Mouse (Mus musculus) macrophage (primary cell): ENCODE results near the gene Rnf166. TPM values are rescaled to one million over a fixed set of nuclear protein-coding genes. Genes with fewer than 3 reads are reported as not detected.
A peak's percentile ranks its signal among the peaks of the same experiment; 100 is the strongest.

ENCODE experiments used
- H3K27ac ChIP-seq: fragments of 350-480 bp; formaldehyde crosslinking; 2 replicates; pipeline ENCODE4 v1.9.0; 2021
- H3K36me3 ChIP-seq: fragments of 350-480 bp; formaldehyde crosslinking; 2 replicates; pipeline ENCODE4 v1.9.0; 2021; ENCODE audit errors: inconsistent target
- H3K4me3 ChIP-seq: fragments of 350-480 bp; formaldehyde crosslinking; 2 replicates; pipeline ENCODE4 v1.9.0; 2021; ENCODE audit errors: inconsistent target
- H3K79me2 ChIP-seq: fragments of 350-480 bp; formaldehyde crosslinking; 2 replicates; pipeline ENCODE4 v1.9.0; 2021; ENCODE audit errors: inconsistent target
- WGBS: methylation state at CpG from one replicate; pipeline ENCODE4 v1.1.7; 2026; ENCODE audit warnings: inconsistent platforms; ENCODE audit not compliant: missing documents; 5-methylcytosine and 5-hydroxymethylcytosine counted together
- polyA plus RNA-seq: library from polyadenylated mRNA; stranded (reverse); fragments of 250-400 nt; gene quantifications from 3 replicates; pipeline ENCODE4 v1.2.4, GENCODE M21; 2018; ENCODE audit warnings: inconsistent platforms

The Rnf166 gene
- polyA plus RNA-seq, 1 experiment from 2014 or later = 108 TPM

GRCm38 (mm10) chr8:122460524-122461472, 15.1 kb downstream of the Rnf166 start, which contains the start of gene Snai3:
Snai3 (minus strand) TSS chr8:122460733.
- Histone ChIP-seq H3K36me3 (0 out of 2 replicates have a peak, but pooled peaks cover 2% of the 10 kb centered on the region), H3K4me3 (no peak within 1 kb of the TSS), H3K79me2 (no peaks in the 10 kb centered on the region), H3K27ac (no peak within 1 kb of the TSS)
- WGBS = 8% methylated on average over 41 of the region's 56 CpGs

DNA sequence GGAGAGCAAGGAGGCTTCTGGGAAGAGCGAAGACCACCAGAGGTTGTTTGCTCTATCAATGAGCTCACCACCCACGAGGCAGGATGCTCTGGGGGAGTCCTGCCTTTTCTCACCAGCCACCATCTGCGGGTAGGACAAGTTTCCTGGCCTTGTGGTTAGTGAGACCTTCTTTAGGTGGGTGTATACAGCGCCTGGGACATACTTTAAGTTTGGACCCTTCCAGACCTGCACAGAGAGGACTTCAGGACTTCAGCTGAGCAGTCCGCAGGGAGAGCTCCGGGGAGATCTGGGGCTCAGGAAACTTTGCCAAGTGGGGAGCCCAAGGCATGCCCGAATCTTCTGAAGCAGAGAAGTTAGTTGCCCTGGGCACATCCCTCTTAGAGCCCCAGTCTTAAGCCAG, 15.9 kb downstream of the Rnf166 start:
- H3K79me2 ChIP-seq = no peaks in the 10 kb centered on the region
- no peaks in the 10 kb centered on the region for H3K36me3 ChIP-seq
- 38% methylated on average over 7 of the region's 7 CpGs for WGBS
- H3K27ac ChIP-seq = no peak overlapping the region
- no peak overlapping the region for H3K4me3 ChIP-seq

DNA sequence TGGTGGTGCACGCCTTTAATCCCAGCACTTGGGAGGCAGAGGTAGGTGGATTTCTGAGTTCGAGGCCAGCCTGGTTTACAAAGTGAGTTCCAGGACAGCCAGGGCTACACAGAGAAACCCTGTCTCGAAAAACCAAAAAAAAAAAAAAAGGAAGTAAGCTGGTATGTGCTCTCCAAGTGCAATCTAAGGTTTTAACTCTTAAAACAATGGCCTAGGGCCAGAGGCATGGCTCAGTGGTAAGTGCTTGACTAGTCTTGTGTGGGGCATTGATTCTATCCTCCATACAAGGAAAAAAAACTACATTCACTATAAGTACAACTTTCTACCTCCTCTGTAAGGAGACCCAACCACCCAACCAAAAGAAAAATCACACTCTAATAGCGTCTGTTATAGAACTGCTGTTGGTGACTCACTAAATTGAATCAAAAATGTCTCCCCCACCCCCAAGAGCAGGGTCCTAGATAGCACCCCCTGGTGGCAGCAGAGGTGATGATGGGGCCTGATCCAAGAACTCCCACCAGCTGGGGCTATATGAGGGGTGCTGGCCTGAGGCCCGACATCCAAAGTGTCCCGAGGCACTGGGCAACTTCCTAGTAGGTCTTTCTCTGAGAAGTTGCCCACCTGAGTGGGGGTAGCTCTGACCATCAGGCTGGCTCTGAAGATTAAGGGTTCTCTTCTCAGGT, 16.5 kb downstream of the Rnf166 start:
- H3K36me3 ChIP-seq = no peaks in the 10 kb centered on the region
- H3K4me3 ChIP-seq = no peak overlapping the region
- WGBS = 49% methylated on average over 6 of the region's 6 CpGs
- H3K27ac ChIP-seq = no peak overlapping the region
- no peaks in the 10 kb centered on the region for H3K79me2 ChIP-seq

DNA sequence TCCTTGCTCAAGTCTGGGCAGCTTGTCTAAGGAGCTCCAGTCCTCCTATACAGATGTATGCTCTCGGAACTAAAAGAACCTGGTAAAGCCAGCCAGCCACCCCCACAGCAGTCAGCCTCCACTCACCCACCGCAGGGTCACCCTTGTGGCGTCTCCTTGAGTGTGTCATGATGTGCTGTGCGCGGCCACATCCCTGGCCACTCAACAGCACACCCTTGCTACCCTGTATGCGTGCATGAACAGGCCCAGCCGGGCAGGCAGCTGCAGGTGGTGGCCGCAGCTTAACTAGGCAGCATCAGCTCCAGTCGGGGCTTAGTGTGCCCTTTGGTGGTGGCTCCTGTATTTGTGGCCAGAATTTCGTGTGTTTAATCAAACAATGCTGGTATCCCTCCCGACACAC, 18.7 kb downstream of the Rnf166 start:
- 93% methylated on average over 9 of the region's 11 CpGs for WGBS
- Histone ChIP-seq H3K79me2 (no peaks in the 10 kb centered on the region), H3K27ac (no peak overlapping the region), H3K36me3 (no peaks in the 10 kb centered on the region), H3K4me3 (no peak overlapping the region)

DNA sequence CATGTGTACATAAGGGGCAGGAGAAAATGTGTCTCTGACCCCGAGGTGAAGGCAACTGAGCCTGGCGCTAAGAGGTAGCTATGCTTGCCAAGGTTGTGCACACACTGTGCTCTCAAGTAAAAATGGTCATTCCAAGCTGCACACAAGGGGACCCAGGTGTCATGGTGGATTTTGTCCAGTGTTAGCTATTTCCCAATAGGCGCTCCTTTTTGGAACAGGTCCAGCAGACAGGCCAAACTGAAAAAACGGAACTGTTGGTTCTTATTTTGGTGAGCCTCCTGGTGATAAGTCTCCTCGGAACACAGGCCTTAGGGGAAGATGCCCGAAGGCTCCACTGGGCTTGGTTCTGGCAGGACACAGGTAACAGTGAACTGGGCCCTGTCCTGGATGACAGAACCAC, 21.5 kb downstream of the Rnf166 start:
- H3K4me3 ChIP-seq = no peak overlapping the region
- H3K36me3 ChIP-seq = no peaks in the 10 kb centered on the region
- no peaks in the 10 kb centered on the region for H3K79me2 ChIP-seq
- H3K27ac ChIP-seq = no peak overlapping the region
- WGBS = 56% methylated on average over 6 of the region's 6 CpGs

- Histone ChIP-seq H3K36me3 (no peaks in the 10 kb centered on the region), H3K79me2 (no peaks in the 10 kb centered on the region), H3K27ac (no peak overlapping the region), H3K4me3 (no peak overlapping the region)
- WGBS = 91% methylated on average over 8 of the region's 10 CpGs
These were observed 23.7 kb downstream of the Rnf166 start for GRCm38 (mm10) chr8:122452154-122452553.

DNA sequence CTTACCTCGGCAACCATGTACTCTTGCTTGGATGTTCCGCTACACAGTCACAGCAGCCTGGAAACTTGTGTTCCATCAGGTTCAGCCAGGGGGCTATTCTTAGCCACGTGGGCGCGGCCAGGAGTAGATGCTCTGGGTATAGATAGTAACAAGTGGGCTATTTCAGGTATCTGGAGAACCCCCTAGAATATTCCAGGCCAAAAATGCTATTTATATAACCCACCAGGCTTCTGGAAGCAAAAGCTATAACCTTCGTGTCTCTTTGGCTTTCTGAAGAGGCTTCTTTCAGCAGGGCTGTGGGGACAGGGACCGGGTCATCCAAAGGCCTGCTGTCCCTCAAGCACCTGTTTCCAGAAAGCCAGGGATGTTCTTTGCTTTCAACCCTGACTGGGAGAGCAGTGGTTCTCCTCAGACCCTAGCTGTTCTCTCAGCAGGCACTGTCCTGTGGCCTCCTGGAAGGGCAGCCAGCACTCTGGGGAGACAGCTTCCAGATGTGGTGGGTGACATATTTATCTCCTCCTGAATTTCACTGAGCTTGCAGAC, 24.6 kb downstream of the Rnf166 start:
- Histone ChIP-seq H3K36me3 (no peaks in the 10 kb centered on the region), H3K27ac (no peak overlapping the region), H3K79me2 (no peaks in the 10 kb centered on the region), H3K4me3 (no peak overlapping the region)
- WGBS = 90% methylated on average over 7 of the region's 7 CpGs

DNA sequence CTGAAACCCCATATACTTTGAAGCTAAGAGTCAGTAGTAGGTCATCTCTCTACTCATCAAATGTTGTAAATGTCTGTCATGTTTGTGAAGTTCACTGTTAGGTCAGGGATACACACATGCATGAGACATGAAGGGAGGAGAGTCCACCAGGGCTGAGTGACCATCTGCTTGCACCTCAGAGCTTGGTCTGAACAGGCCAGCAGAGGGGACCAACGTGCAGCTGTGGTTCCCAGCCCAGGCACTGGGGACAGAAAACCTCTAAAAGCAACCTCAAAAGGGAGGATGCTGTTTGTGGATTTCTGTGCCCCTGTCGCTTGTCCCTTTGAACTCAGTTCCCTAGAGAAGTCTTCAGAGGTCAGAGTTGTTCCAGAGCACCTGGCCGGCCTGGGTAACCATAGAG, 30.7 kb downstream of the Rnf166 start:
- Histone ChIP-seq H3K27ac (no peak overlapping the region; the same call in 1 of the 2 replicates), H3K36me3 (no peaks in the 10 kb centered on the region), H3K79me2 (peaks cover 27% of the 10 kb centered on the region; the same call in 1 of the 2 replicates), H3K4me3 (no peak overlapping the region)
- WGBS = 73% methylated on average over 2 of the region's 3 CpGs

- under 1% methylated on average over 18 of the region's 19 CpGs for WGBS
- Histone ChIP-seq H3K36me3 (no peaks in the 10 kb centered on the region), H3K4me3 (peak overlapping the region; percentile 99), H3K79me2 (peaks cover 37% of the 10 kb centered on the region; the same call in 1 of the 2 replicates), H3K27ac (peak overlapping the region; percentile 91)
These were observed 31.7 kb downstream of the Rnf166 start for GRCm38 (mm10) chr8:122444058-122444748.

DNA sequence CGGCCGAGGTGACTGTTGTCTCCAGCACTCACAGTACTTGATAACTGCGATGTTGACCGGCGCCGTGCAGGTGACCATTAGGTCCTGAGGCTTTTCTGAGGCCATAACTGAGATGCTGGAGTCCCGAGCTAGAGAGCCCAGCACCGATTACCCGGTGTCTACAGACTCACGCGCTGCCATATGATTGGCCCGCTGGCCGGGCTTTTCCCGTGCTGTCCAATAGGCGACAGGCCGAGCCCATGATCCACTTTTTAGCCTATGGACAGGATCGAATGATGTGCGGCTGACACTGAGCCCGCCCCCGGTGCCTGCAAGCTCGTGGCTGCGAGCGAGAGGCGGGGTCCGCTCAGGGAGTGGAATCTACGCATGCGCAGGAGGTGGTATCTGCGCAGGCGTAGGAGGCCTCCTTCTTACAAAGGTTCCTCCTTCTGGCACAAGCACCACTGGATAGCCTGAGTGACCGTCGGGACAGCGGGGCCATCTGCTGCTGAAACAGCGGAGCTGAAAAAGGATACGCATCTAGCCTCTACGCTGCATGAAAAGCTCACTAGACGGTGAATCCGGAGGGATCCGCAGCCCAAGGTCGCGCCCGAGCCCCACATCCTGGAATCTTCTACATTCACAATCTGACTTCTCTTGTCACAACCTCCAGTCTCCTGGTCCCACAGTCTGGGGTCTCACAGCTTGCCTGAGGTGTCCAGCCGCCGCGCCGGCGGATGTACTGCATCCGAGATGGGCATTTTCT, 32.4 kb downstream of the Rnf166 start, which contains the start of gene Mvd:
TSS of gene Mvd (minus strand) at position 161 of the 745 bp plus-strand sequence.
- H3K79me2 ChIP-seq = peaks cover 37% of the 10 kb centered on the region; the same call in 1 of the 2 replicates
- peak within 1 kb of the TSS; percentile 99 for H3K4me3 ChIP-seq
- peak within 1 kb of the TSS; percentile 94 for H3K27ac ChIP-seq
- WGBS = under 1% methylated on average over 47 of the region's 47 CpGs
- no peaks in the 10 kb centered on the region for H3K36me3 ChIP-seq

DNA sequence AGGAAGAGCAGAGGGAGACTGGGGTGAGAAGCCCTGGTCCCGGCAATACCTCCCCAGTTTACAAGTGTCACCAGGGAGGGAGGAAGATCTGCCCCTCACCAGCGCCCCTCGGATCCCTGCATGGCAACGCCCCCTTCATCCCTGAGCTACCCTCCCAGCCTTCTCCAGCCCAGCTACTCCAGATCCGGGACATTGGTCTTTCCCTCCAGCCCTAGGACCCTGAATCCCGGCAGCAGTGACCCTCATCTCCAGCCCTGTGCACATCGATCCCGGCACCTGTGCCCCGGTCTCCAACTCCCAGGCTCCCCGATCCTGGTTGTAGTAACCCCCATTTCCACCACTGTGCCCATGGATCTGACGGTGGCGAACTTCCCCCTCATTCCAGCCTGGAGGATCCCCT, 33.1 kb downstream of the Rnf166 start:
- Histone ChIP-seq H3K79me2 (peaks cover 37% of the 10 kb centered on the region; the same call in 1 of the 2 replicates), H3K27ac (peak overlapping the region; percentile 94), H3K36me3 (no peaks in the 10 kb centered on the region), H3K4me3 (peak overlapping the region; percentile 99)
- 2% methylated on average over 12 of the region's 12 CpGs for WGBS

DNA sequence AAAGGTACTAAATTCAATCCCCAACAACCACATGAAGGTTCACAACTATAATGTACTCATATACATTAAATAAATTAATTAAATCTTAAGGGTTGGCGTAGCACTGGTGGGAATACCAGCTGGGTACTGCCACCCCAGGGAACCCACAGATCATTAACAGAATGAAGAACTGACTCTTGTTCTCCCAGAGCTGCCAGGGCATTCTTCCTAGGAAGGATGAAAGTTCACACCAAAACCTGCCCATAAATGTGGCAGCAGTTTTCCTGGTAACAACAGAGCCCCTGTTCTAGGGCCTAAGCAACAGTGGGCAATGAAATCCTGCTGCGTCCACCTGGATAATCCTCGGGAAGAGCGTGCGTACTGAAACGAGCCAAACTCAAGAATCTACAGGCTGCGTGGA, 33.5 kb downstream of the Rnf166 start:
- 58% methylated on average over 7 of the region's 7 CpGs for WGBS
- Histone ChIP-seq H3K4me3 (peak overlapping the region; percentile 99), H3K27ac (peak overlapping the region; percentile 94), H3K79me2 (peaks cover 37% of the 10 kb centered on the region; the same call in 1 of the 2 replicates), H3K36me3 (no peaks in the 10 kb centered on the region)

- WGBS = 100% methylated on average over 1 of the region's 1 CpGs
- H3K36me3 ChIP-seq = no peaks in the 10 kb centered on the region
- no peak overlapping the region for H3K4me3 ChIP-seq
- peaks cover 37% of the 10 kb centered on the region; the same call in 1 of the 2 replicates for H3K79me2 ChIP-seq
- no peak overlapping the region for H3K27ac ChIP-seq
These were observed 34.5 kb downstream of the Rnf166 start for GRCm38 (mm10) chr8:122441326-122441725.
